In genomic region chr10:116944144-116944543, GRCm38 (mm10) we compare ENCODE assay signal across 20 mouse cellular contexts. TPM values are rescaled to one million over a fixed set of nuclear protein-coding genes. Genes with fewer than 3 reads are reported as not detected.
A peak's percentile ranks its signal among the peaks of the same experiment; 100 is the strongest.
DNase-seq lines count a peak whose midpoint lies in the region; ATAC-seq and TF ChIP-seq lines count a peak whose summit lies in the region.
"Had no signal": no experiment of that assay in that cellular context is flagged by ENCODE, and none has a peak within 500 bp of the region (broad histone marks: within the 10 kb centered on the region; RNA-seq: fewer than 3 reads in every experiment).

No protein-coding gene starts in this region.

- no peak for TF ChIP-seq CTCF in liver, adult 2 months (IDR thresholded peaks at IDR 0.05; ENCODE audit: low read depth, low read length)
- TF ChIP-seq CTCF in C2C12 (IDR thresholded peaks at IDR 0.05; ENCODE audit: control insufficient read depth, insufficient read depth, insufficient read length) = no peak

- TF ChIP-seq POLR2A in liver, adult 2 months (IDR thresholded peaks at IDR 0.05; ENCODE audit: extremely low read depth, insufficient read depth, low read length) = no peak

- H3K9me3 ChIP-seq in heart, embryonic 13.5 days = 0 out of 2 replicates have a peak, but pooled peaks cover 6% of the 10 kb centered on the region
- H3K9me3 ChIP-seq in liver, embryonic 11.5 days (ENCODE audit: control insufficient read depth, low read length) = no peaks in the 10 kb centered on the region
- H3K9me3 ChIP-seq: liver, embryonic 13.5 days had no signal

- no peak for ATAC-seq in heart, embryonic 13.5 days (ENCODE audit: extremely low read depth, insufficient number of reproducible peaks, low FRiP score, low TSS enrichment)
- no peak for ATAC-seq in liver, embryonic 11.5 days (replicated peaks; ENCODE audit: low FRiP score)
- ATAC-seq: hindbrain, embryonic 16.5 days had no signal

- H3K27ac ChIP-seq in heart, embryonic 13.5 days (replicated peaks) = peak overlapping the region; percentile 92; the same call in 1 of the 2 replicates
- H3K27ac ChIP-seq in liver, adult 2 months (replicated peaks; ENCODE audit: insufficient read depth, low read depth, low read length) = no peak overlapping the region
- no peak overlapping the region for H3K27ac ChIP-seq in liver, embryonic 11.5 days (ENCODE audit: low read depth, low read length)
- peak overlapping the region; percentile 33; the same call in 1 of the 2 replicates for H3K27ac ChIP-seq in brown adipose tissue, adult 24 weeks (replicated peaks; ENCODE audit: low read depth, low read length)
- H3K27ac ChIP-seq: liver, embryonic 13.5 days had no signal

- intact Hi-C loops in heart, postnatal 25 days (cut with DNase I) = no loop called here

- H3ac ChIP-seq in C2C12 (ENCODE audit: control insufficient read depth, insufficient read length, low read depth) = no peak overlapping the region

- no peak for DNase-seq in heart, postnatal 25 days (ENCODE audit: low spot score)
- DNase-seq in liver, adult 2 months (ENCODE audit: extremely low read depth, low read depth, low spot score) = peak; percentile 35
- DNase-seq in liver, embryonic 11.5 days (ENCODE audit: low spot score) = no peak
- DNase-seq in cerebellum, adult 9-11 months = no peak
- DNase-seq in adipocyte (ENCODE audit: low spot score) = no peak
- DNase-seq: cerebellum, adult 9-10 months; liver, embryonic 13.5 days; thymus, postnatal 4 days had no signal

- H3K4me2 ChIP-seq in heart, embryonic 13.5 days = no peak overlapping the region
- H3K4me2 ChIP-seq in liver, embryonic 11.5 days = no peak overlapping the region
- H3K4me2 ChIP-seq: liver, embryonic 13.5 days had no signal

- peaks cover 15% of the 10 kb centered on the region for H3K36me3 ChIP-seq in heart, embryonic 13.5 days
- H3K36me3 ChIP-seq in liver, adult 2 months (ENCODE audit: control insufficient read depth, insufficient read depth, low read length) = peaks cover 4% of the 10 kb centered on the region
- H3K36me3 ChIP-seq in liver, embryonic 11.5 days (ENCODE audit: control insufficient read depth, insufficient read depth, low read length) = peaks cover 4% of the 10 kb centered on the region; the same call in 1 of the 2 replicates
- peaks cover 11% of the 10 kb centered on the region for H3K36me3 ChIP-seq in C2C12 (ENCODE audit: control insufficient read depth, insufficient read depth)

- H3K4me1 ChIP-seq in heart, embryonic 13.5 days = peaks cover 49% of the 10 kb centered on the region
- H3K4me1 ChIP-seq in liver, adult 2 months (ENCODE audit: control insufficient read depth, insufficient read depth, low read length) = peaks cover 11% of the 10 kb centered on the region
- H3K4me1 ChIP-seq in liver, embryonic 11.5 days (replicated peaks; ENCODE audit: control insufficient read depth, insufficient read depth, low read length) = no peaks in the 10 kb centered on the region
- H3K4me1 ChIP-seq in brown adipose tissue, adult 24 weeks (ENCODE audit: control insufficient read depth, insufficient read depth, insufficient read length, low read length) = peaks cover 3% of the 10 kb centered on the region; the same call in 1 of the 2 replicates

- H3K79me3 ChIP-seq in C2C12 (ENCODE audit: low read depth) = peaks cover 39% of the 10 kb centered on the region

- peaks cover 35% of the 10 kb centered on the region for H3K79me2 ChIP-seq in liver, adult 2 months (ENCODE audit: control insufficient read depth, insufficient read depth, low read length)
- H3K79me2 ChIP-seq in C2C12 (ENCODE audit: control insufficient read depth, insufficient read depth) = peaks cover 88% of the 10 kb centered on the region

- no peaks in the 10 kb centered on the region for H3K27me3 ChIP-seq in heart, embryonic 13.5 days (replicated peaks)
- no peaks in the 10 kb centered on the region for H3K27me3 ChIP-seq in liver, adult 2 months (ENCODE audit: control insufficient read depth, insufficient read depth, low read length)
- no peaks in the 10 kb centered on the region for H3K27me3 ChIP-seq in liver, embryonic 11.5 days (replicated peaks; ENCODE audit: control insufficient read depth, insufficient read depth, low read length)
- H3K27me3 ChIP-seq in C2C12 (ENCODE audit: control insufficient read depth, insufficient read depth, insufficient read length) = no peaks in the 10 kb centered on the region
- H3K27me3 ChIP-seq: liver, embryonic 13.5 days; megakaryocyte, embryonic 14.5 days had no signal

- H3K9ac ChIP-seq in heart, embryonic 13.5 days = no peak overlapping the region
- no peak overlapping the region for H3K9ac ChIP-seq in liver, adult 2 months (ENCODE audit: low read depth, low read length)
- no peak overlapping the region for H3K9ac ChIP-seq in liver, embryonic 11.5 days (ENCODE audit: low read depth, low read length)
- H3K9ac ChIP-seq: liver, embryonic 13.5 days had no signal

- 86% methylated on average over 3 of the region's 3 CpGs for WGBS in heart, embryonic 13.5 days
- WGBS in liver, adult 2 months = 51% methylated on average over 3 of the region's 3 CpGs
- 79% methylated on average over 3 of the region's 3 CpGs for WGBS in liver, embryonic 11.5 days

- no peak overlapping the region for H3K4me3 ChIP-seq in heart, embryonic 13.5 days
- no peak overlapping the region for H3K4me3 ChIP-seq in liver, adult 2 months (ENCODE audit: insufficient read depth, low read depth, low read length)
- H3K4me3 ChIP-seq in liver, embryonic 11.5 days (ENCODE audit: low read depth, low read length) = no peak overlapping the region
- no peak overlapping the region for H3K4me3 ChIP-seq in C2C12 (ENCODE audit: insufficient read depth, poor library complexity, severe bottlenecking)
- H3K4me3 ChIP-seq in brown adipose tissue, adult 24 weeks (ENCODE audit: insufficient read depth, low read depth, low read length) = no peak overlapping the region
- H3K4me3 ChIP-seq: liver, embryonic 13.5 days; megakaryocyte, embryonic 14.5 days; myocyte had no signal

TF ChIP-seq in C2C12, 6 proteins besides CTCF, POLR2A, EP300 and RAD21:
- no peak for TF ChIP-seq CEBPB (IDR thresholded peaks at IDR 0.05; ENCODE audit: low read depth)
- TF ChIP-seq MYOG (IDR thresholded peaks at IDR 0.05; ENCODE audit: control insufficient read depth, extremely low read depth, insufficient read length) = no peak
- TF ChIP-seq FOSL1 (IDR thresholded peaks at IDR 0.05; ENCODE audit: insufficient read depth, low read length, poor library complexity, severe bottlenecking) = no peak
- TF ChIP-seq USF1 (IDR thresholded peaks at IDR 0.05; ENCODE audit: low read depth) = peak; percentile 8
- TF ChIP-seq MYOD1 (IDR thresholded peaks at IDR 0.05; ENCODE audit: control insufficient read depth, insufficient read length, low read depth) = no peak
- TF ChIP-seq MAX (IDR thresholded peaks at IDR 0.05) = no peak

RNA-seq across cellular contexts. Expression of gene Rab3ip, which starts 6.4 kb away (rescaled TPM):
- polyA plus RNA-seq in heart, embryonic 13.5 days (2015; fragmentation: Nextera tagmentation; extraction: Ambion mirVana) = 54.1 and 62.4 TPM in 2 replicates
- 10 to 100 TPM; 85.5 to 87.9 TPM for total RNA-seq in heart, postnatal 25 days (2021)
- 23.9 and 25.9 TPM in 2 replicates for total RNA-seq in liver, adult 2 months (2014; rRNA removed)
- 57.7 and 66.5 TPM in 2 replicates for polyA plus RNA-seq in liver, adult 2 months (2012; rRNA removed)
- 16.2 and 17.1 TPM in 2 replicates for polyA plus RNA-seq in liver, embryonic 11.5 days (2014; fragmentation: Nextera tagmentation; extraction: Ambion mirVana)
- 29.8 TPM for polyA plus RNA-seq in C2C12 (2012; fragmentation: generic; extraction: Trizol)
- 26.0 and 30.4 TPM in 2 replicates for polyA plus RNA-seq in brown adipose tissue, adult 24 weeks (2012; ENCODE audit: insufficient read depth, insufficient read length, missing spikeins)

RNA-seq across cellular contexts. Expression of gene Gm10271, which starts 28.3 kb away (rescaled TPM):
- polyA plus RNA-seq in heart, embryonic 13.5 days (2015; fragmentation: Nextera tagmentation; extraction: Ambion mirVana) = not detected in 2 replicates
- total RNA-seq in heart, postnatal 25 days (2021) = not detected
- total RNA-seq in liver, adult 2 months (2014; rRNA removed) = not detected in 2 replicates
- not detected in 2 replicates for polyA plus RNA-seq in liver, adult 2 months (2012; rRNA removed)
- not detected in 2 replicates for polyA plus RNA-seq in liver, embryonic 11.5 days (2014; fragmentation: Nextera tagmentation; extraction: Ambion mirVana)
- not detected for polyA plus RNA-seq in C2C12 (2012; fragmentation: generic; extraction: Trizol)
- polyA plus RNA-seq in brown adipose tissue, adult 24 weeks (2012; ENCODE audit: insufficient read depth, insufficient read length, missing spikeins) = not detected in 2 replicates
- total RNA-seq: gastrocnemius, adult 18-20 months; left cerebral cortex, postnatal 10 days had no signal
- polyA plus RNA-seq: brain, embryonic 14.5 days; embryonic facial prominence, embryonic 11.5 days; heart, embryonic 14.5 days; hindbrain, embryonic 16.5 days; liver, embryonic 13.5 days; myocyte; small intestine, adult 2 months had no signal

RNA-seq across cellular contexts. Expression of gene Best3, which starts 42.0 kb away (rescaled TPM):
- 0.19 and 0.47 TPM in 2 replicates for polyA plus RNA-seq in heart, embryonic 13.5 days (2015; fragmentation: Nextera tagmentation; extraction: Ambion mirVana)
- 1 to 10 TPM; 3.2 to 3.4 TPM for total RNA-seq in heart, postnatal 25 days (2021)
- total RNA-seq in liver, adult 2 months (2014; rRNA removed) = not detected in 2 replicates
- polyA plus RNA-seq in liver, adult 2 months (2012; rRNA removed) = not detected in 2 replicates
- 0.06 TPM in 1 of 2 replicates, not detected in the other for polyA plus RNA-seq in liver, embryonic 11.5 days (2014; fragmentation: Nextera tagmentation; extraction: Ambion mirVana)
- polyA plus RNA-seq in C2C12 (2012; fragmentation: generic; extraction: Trizol) = 0.09 TPM
- polyA plus RNA-seq in brown adipose tissue, adult 24 weeks (2012; ENCODE audit: insufficient read depth, insufficient read length, missing spikeins) = not detected in 2 replicates

RNA-seq across cellular contexts. Expression of gene Myrfl, which starts 47.4 kb away (rescaled TPM):
- 0.20 and 0.37 TPM in 2 replicates for polyA plus RNA-seq in heart, embryonic 13.5 days (2015; fragmentation: Nextera tagmentation; extraction: Ambion mirVana)
- total RNA-seq in heart, postnatal 25 days (2021) = 1 to 10 TPM in 1 of 2 experiments, under 1 TPM in 1; 0.81 to 1.1 TPM
- not detected in 2 replicates for total RNA-seq in liver, adult 2 months (2014; rRNA removed)
- polyA plus RNA-seq in liver, adult 2 months (2012; rRNA removed) = not detected in 2 replicates
- polyA plus RNA-seq in liver, embryonic 11.5 days (2014; fragmentation: Nextera tagmentation; extraction: Ambion mirVana) = 0.08 and 0.16 TPM in 2 replicates
- polyA plus RNA-seq in C2C12 (2012; fragmentation: generic; extraction: Trizol) = not detected
- not detected in 2 replicates for polyA plus RNA-seq in brown adipose tissue, adult 24 weeks (2012; ENCODE audit: insufficient read depth, insufficient read length, missing spikeins)
- polyA plus RNA-seq: liver, embryonic 13.5 days had no signal

Comparison
In these comparisons a context has a peak if more than half of its experiments do, and no peak if none do; other contexts are left out.
1. H3K27ac ChIP-seq: peak in heart, embryonic 13.5 days (single experiment) and brown adipose tissue, adult 24 weeks (single experiment); none in liver, adult 2 months (single experiment) and liver, embryonic 11.5 days (single experiment).